Mouse (Mus musculus) mesoderm, embryonic 11.5 days (tissue): Measurements from ENCODE around the gene Tas2r144.

Experiments used
- DNase-seq: peaks from one replicate; pipeline ENCODE4 v3.0.0-alpha.2; 2012; ENCODE audit warnings: low read depth, low spot score

Gene Tas2r144

DNA sequence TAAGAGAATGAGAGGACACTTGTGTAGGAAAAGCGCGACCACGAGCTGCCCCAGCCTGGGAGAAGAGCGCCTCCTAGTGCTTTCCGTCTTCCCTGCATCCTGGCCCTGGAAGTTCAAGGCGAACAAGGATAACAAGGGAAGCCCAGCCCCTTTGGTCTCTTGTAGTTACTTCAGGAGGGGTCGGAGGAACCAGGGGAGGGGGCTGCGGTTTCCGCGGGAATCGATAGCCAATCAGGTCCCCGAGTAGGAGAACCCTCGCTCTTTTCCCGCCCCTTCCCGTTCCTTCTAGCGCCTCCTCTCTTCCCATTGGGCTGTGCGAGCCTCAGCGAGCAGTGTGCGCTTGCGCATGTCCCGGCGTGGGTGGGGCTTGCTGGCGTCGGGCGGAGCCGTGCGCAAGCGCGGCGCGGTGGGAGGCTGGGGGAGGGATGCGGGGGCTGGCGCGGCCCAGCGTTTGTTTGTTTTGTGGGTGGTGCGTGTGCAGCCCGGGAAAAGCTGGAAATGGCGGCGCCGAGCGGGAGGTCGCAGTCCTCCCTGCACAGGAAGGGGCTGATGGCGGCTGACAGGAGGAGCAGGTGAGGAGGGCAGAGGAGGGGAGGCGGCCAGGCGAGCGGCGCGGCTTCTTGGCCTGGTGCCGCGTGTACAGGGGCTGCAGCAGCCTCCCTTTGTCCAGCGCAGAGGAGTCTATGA is 49.6 kb downstream of the Tas2r144 start, which contains the start of gene Casp2:
Gene Casp2, plus strand, starts transcription at position 360 of the 687 bp plus-strand sequence.
- peak; percentile 99 for DNase-seq
